In genomic region chr5:67778026-67778425, GRCm38 (mm10) we compare ENCODE assay signal across 7 mouse cellular contexts.
DNase-seq lines count a peak whose midpoint lies in the region; ATAC-seq lines count a peak whose summit lies in the region.

No protein-coding gene starts in this region.

- no peak for ATAC-seq in hindbrain, embryonic 11.5 days (ENCODE audit: low FRiP score)

- no peak overlapping the region for H3K4me3 ChIP-seq in hindbrain, embryonic 11.5 days (ENCODE audit: low read depth, low read length)
- no peak overlapping the region for H3K4me3 ChIP-seq in midbrain, embryonic 10.5 days

- no peaks in the 10 kb centered on the region for H3K36me3 ChIP-seq in hindbrain, embryonic 11.5 days (ENCODE audit: control insufficient read depth, insufficient read depth, low read length)
- H3K36me3 ChIP-seq in midbrain, embryonic 10.5 days = 0 out of 2 replicates have a peak, but pooled peaks cover 7% of the 10 kb centered on the region

- no peak overlapping the region for H3K27ac ChIP-seq in hindbrain, embryonic 11.5 days (ENCODE audit: low read depth, low read length)
- H3K27ac ChIP-seq in midbrain, embryonic 10.5 days (replicated peaks) = no peak overlapping the region

- no peak overlapping the region for H3K4me2 ChIP-seq in hindbrain, embryonic 11.5 days (replicated peaks; ENCODE audit: low read depth, low read length)

- H3K9me3 ChIP-seq in hindbrain, embryonic 11.5 days (ENCODE audit: control insufficient read depth, low read length) = no peaks in the 10 kb centered on the region
- no peaks in the 10 kb centered on the region for H3K9me3 ChIP-seq in midbrain, embryonic 10.5 days (replicated peaks)

- 75% methylated on average over 8 of the region's 8 CpGs for WGBS in hindbrain, embryonic 11.5 days
- WGBS in midbrain, embryonic 10.5 days = 75% methylated on average over 8 of the region's 8 CpGs

- H3K9ac ChIP-seq in hindbrain, embryonic 11.5 days (ENCODE audit: low read depth, low read length) = no peak overlapping the region

- no peaks in the 10 kb centered on the region for H3K27me3 ChIP-seq in hindbrain, embryonic 11.5 days (ENCODE audit: control insufficient read depth, insufficient read depth, low read length)
- H3K27me3 ChIP-seq in midbrain, embryonic 10.5 days (ENCODE audit: low read depth, poor library complexity, severe bottlenecking) = no peaks in the 10 kb centered on the region

- no peaks in the 10 kb centered on the region for H3K4me1 ChIP-seq in hindbrain, embryonic 11.5 days (replicated peaks; ENCODE audit: control insufficient read depth, insufficient read depth, low read length)
- H3K4me1 ChIP-seq in midbrain, embryonic 10.5 days = peaks cover 8% of the 10 kb centered on the region

- peak; percentile 4 for DNase-seq in 3134 (ENCODE audit: extremely low read depth, insufficient read length, low spot score)
- peak; percentile 3 for DNase-seq in 3T3-L1 (ENCODE audit: low read depth, low spot score)
- DNase-seq in embryo, embryonic 11 days = peak; percentile 63
- DNase-seq in hindbrain, embryonic 11.5 days (ENCODE audit: low spot score) = peak; percentile 38
- DNase-seq in layer of hippocampus, postnatal 25 days (ENCODE audit: extremely low spot score in 1 of 2, low spot score in 1 of 2) = peak; percentile 24 to 31
- DNase-seq in midbrain, embryonic 10.5 days (ENCODE audit: low spot score) = peak; percentile 23
- DNase-seq in testis, postnatal 10 days (ENCODE audit: low spot score) = no peak
